Mouse (Mus musculus) liver, adult 2 months (tissue): ENCODE measurements at regions not wholly inside any gene's neighbourhood (a gene's known extent, or its start where the extent isn't known, plus 50 kb on each side); places are given as distances from the start of the nearest gene placed in this dataset.
A peak's percentile ranks its signal among the peaks of the same experiment; 100 is the strongest.
"Not testable (repeated sequence)": the region's sequence is repeated elsewhere in the genome, so short reads cannot be mapped to it uniquely, and the experiment has no call there.

Experiments used
- DNase-seq: peaks from one replicate; pipeline ENCODE4 v3.0.0-alpha.2; 2011; ENCODE audit warnings: low read depth, low spot score; ENCODE audit errors: extremely low read depth
- H3K27ac ChIP-seq: fragments of 200-500 bp; replicated peaks from 2 replicates; pipeline ENCODE4 v1.5.1; 2012; ENCODE audit warnings: low read depth, mild to moderate bottlenecking, control low read depth, inconsistent platforms, low read length; ENCODE audit not compliant: insufficient read depth
- H3K27me3 ChIP-seq: fragments of 200-500 bp; 2 replicates; pipeline ENCODE4 v1.6.1; 2012; ENCODE audit warnings: mild to moderate bottlenecking, moderate library complexity, low read length, inconsistent platforms; ENCODE audit not compliant: control insufficient read depth, insufficient read depth
- H3K36me3 ChIP-seq: fragments of 200-500 bp; 2 replicates; pipeline ENCODE4 v1.6.1; 2012; ENCODE audit warnings: low read length, inconsistent platforms; ENCODE audit not compliant: control insufficient read depth, insufficient read depth
- H3K4me1 ChIP-seq: fragments of 200-500 bp; 2 replicates; pipeline ENCODE4 v1.6.1; 2011; ENCODE audit warnings: low read length; ENCODE audit not compliant: control insufficient read depth, insufficient read depth
- H3K4me3 ChIP-seq: fragments of 200-500 bp; 2 replicates; pipeline ENCODE4 v1.5.1; 2011; ENCODE audit warnings: low read depth, mild to moderate bottlenecking, control low read depth, low read length, moderate library complexity; ENCODE audit not compliant: insufficient read depth
- H3K79me2 ChIP-seq: fragments of 200-500 bp; 2 replicates; pipeline ENCODE4 v1.6.1; 2012; ENCODE audit warnings: inconsistent platforms, mild to moderate bottlenecking, low read length, moderate library complexity; ENCODE audit not compliant: control insufficient read depth, insufficient read depth
- H3K9ac ChIP-seq: fragments of 200-500 bp; 2 replicates; pipeline ENCODE4 v1.6.1; 2012; ENCODE audit warnings: low read depth, mild to moderate bottlenecking, control low read depth, inconsistent platforms, low read length
- CTCF ChIP-seq: fragments of 200-500 bp; IDR thresholded peaks from 2 replicates; pipeline ENCODE4 v1.5.1; 2011; ENCODE audit warnings: low read depth, low read length, control low read depth
- POLR2A ChIP-seq: fragments of 200-500 bp; IDR thresholded peaks from 2 replicates; pipeline ENCODE4 v1.6.1; 2011; ENCODE audit warnings: low read length, control low read depth; ENCODE audit not compliant: insufficient read depth; ENCODE audit errors: extremely low read depth
- WGBS: fragments of 180-500 bp; shearing (Covaris S2); methylation state at CpG from one replicate; pipeline ENCODE4 v1.1.7; 2018; 5-methylcytosine and 5-hydroxymethylcytosine counted together

GRCm38 (mm10) chr5:148798541-148798940 is 130.6 kb downstream of the Katnal1 start:
- no peak overlapping the region for H3K27ac ChIP-seq
- no peaks in the 10 kb centered on the region for H3K36me3 ChIP-seq
- 69% methylated on average over 6 of the region's 6 CpGs for WGBS
- H3K27me3 ChIP-seq, result no peaks in the 10 kb centered on the region
- no peaks in the 10 kb centered on the region for H3K4me1 ChIP-seq
- H3K4me3 ChIP-seq, result no peak overlapping the region
- TF ChIP-seq POLR2A, result no peak
- no peak for TF ChIP-seq CTCF
- H3K79me2 ChIP-seq, result no peaks in the 10 kb centered on the region
- no peak for DNase-seq
- H3K9ac ChIP-seq, result no peak overlapping the region

- H3K79me2 ChIP-seq, result no peaks in the 10 kb centered on the region
- H3K4me1 ChIP-seq, result no peaks in the 10 kb centered on the region
- no peak overlapping the region for H3K9ac ChIP-seq
- no peak for DNase-seq
- TF ChIP-seq CTCF (no peak), POLR2A (no peak)
- 66% methylated on average over 4 of the region's 4 CpGs for WGBS
- H3K4me3 ChIP-seq, result no peak overlapping the region
- no peak overlapping the region for H3K27ac ChIP-seq
- no peaks in the 10 kb centered on the region for H3K36me3 ChIP-seq
- H3K27me3 ChIP-seq, result no peaks in the 10 kb centered on the region
Observed at GRCm38 (mm10) chr5:148796072-148796471, 133.0 kb downstream of the Katnal1 start.

- 28% methylated on average over 15 of the region's 15 CpGs for WGBS
- no peaks in the 10 kb centered on the region for H3K36me3 ChIP-seq
- peak; percentile 86 for TF ChIP-seq CTCF
- no peak for TF ChIP-seq POLR2A
- peak; percentile 60 for DNase-seq
- H3K27ac ChIP-seq, result no peak overlapping the region
- H3K4me1 ChIP-seq, result peaks cover 4% of the 10 kb centered on the region
- no peaks in the 10 kb centered on the region for H3K27me3 ChIP-seq
- no peaks in the 10 kb centered on the region for H3K79me2 ChIP-seq
- peak overlapping the region; percentile 12; the same call in 1 of the 2 replicates for H3K4me3 ChIP-seq
- H3K9ac ChIP-seq, result no peak overlapping the region
Observed at GRCm38 (mm10) chr5:148794465-148794864, 134.7 kb downstream of the Katnal1 start.

- Histone ChIP-seq H3K4me3 (no peak overlapping the region), H3K27ac (no peak overlapping the region), H3K27me3 (no peaks in the 10 kb centered on the region), H3K4me1 (peaks cover 9% of the 10 kb centered on the region), H3K9ac (no peak overlapping the region), H3K36me3 (no peaks in the 10 kb centered on the region), H3K79me2 (no peaks in the 10 kb centered on the region)
- peak; percentile 97 for TF ChIP-seq CTCF
- no peak for TF ChIP-seq POLR2A
- 18% methylated on average over 14 of the region's 14 CpGs for WGBS
- DNase-seq, result peak; percentile 47
Observed at GRCm38 (mm10) chr5:148792736-148793440, 136.2 kb downstream of the Katnal1 start.

GRCm38 (mm10) chr5:148791651-148792050 is 137.5 kb downstream of the Katnal1 start:
- Histone ChIP-seq H3K79me2 (no peaks in the 10 kb centered on the region), H3K27ac (no peak overlapping the region), H3K27me3 (no peaks in the 10 kb centered on the region), H3K36me3 (no peaks in the 10 kb centered on the region), H3K4me3 (no peak overlapping the region), H3K4me1 (peaks cover 12% of the 10 kb centered on the region), H3K9ac (no peak overlapping the region)
- 59% methylated on average over 6 of the region's 6 CpGs for WGBS
- TF ChIP-seq CTCF, result no peak
- no peak for DNase-seq

GRCm38 (mm10) chr5:148790343-148790742 is 138.8 kb downstream of the Katnal1 start:
- 91% methylated on average over 6 of the region's 6 CpGs for WGBS

More at GRCm38 (mm10) chr5:148790343-148790742, 138.8 kb downstream of the Katnal1 start:
- H3K4me1 ChIP-seq, result peaks cover 12% of the 10 kb centered on the region
- H3K36me3 ChIP-seq, H3K27ac ChIP-seq, DNase-seq, H3K4me3 ChIP-seq, H3K27me3 ChIP-seq, H3K79me2 ChIP-seq, H3K9ac ChIP-seq: not testable (repeated sequence)
